In genomic region chr9:89902813-89903212, GRCm38 (mm10) we compare ENCODE assay signal across 26 mouse cellular contexts. TPM values are rescaled to one million over a fixed set of nuclear protein-coding genes. Genes with fewer than 3 reads are reported as not detected.
DNase-seq lines count a peak whose midpoint lies in the region; ATAC-seq and TF ChIP-seq lines count a peak whose summit lies in the region.
"Had no signal": no experiment of that assay in that cellular context is flagged by ENCODE, and none has a peak within 500 bp of the region (broad histone marks: within the 10 kb centered on the region; RNA-seq: fewer than 3 reads in every experiment).

No protein-coding gene starts in this region.

- peak; percentile 23 for DNase-seq in hindbrain, embryonic 14.5 days (ENCODE audit: low spot score)
- DNase-seq in lung, adult 2 months, result no peak
- DNase-seq in brain, embryonic 14.5 days (ENCODE audit: low read depth), result peak; percentile 42
- DNase-seq in stomach, postnatal 0 days (ENCODE audit: low spot score), result peak; percentile 40
- no peak for DNase-seq in adrenal gland, postnatal 25 days
- DNase-seq: adrenal gland, postnatal 10 days; cerebellum, adult 8-10 months; cerebellum, postnatal 36 days; embryo, embryonic 11 days; gastrocnemius, postnatal 36 days; heart, postnatal 36 days; kidney, adult 18-20 months; liver, postnatal 0 days; thymus, postnatal 25 days had no signal

- no peak overlapping the region for H3K27ac ChIP-seq in hindbrain, embryonic 14.5 days
- H3K27ac ChIP-seq in hindbrain, embryonic 12.5 days, result no peak overlapping the region
- H3K27ac ChIP-seq in lung, embryonic 16.5 days (ENCODE audit: low read length), result no peak overlapping the region
- no peak overlapping the region for H3K27ac ChIP-seq in stomach, postnatal 0 days (replicated peaks)
- H3K27ac ChIP-seq: embryonic facial prominence, embryonic 15.5 days; kidney, postnatal 0 days; limb, embryonic 10.5 days; macrophage had no signal

- H3K4me1 ChIP-seq in hindbrain, embryonic 14.5 days (replicated peaks; ENCODE audit: control insufficient read depth, insufficient read depth, low read length), result no peaks in the 10 kb centered on the region
- no peaks in the 10 kb centered on the region for H3K4me1 ChIP-seq in hindbrain, embryonic 12.5 days
- H3K4me1 ChIP-seq in lung, embryonic 16.5 days (replicated peaks; ENCODE audit: control insufficient read depth, insufficient read depth, low read length), result no peaks in the 10 kb centered on the region
- no peaks in the 10 kb centered on the region for H3K4me1 ChIP-seq in lung, adult 2 months (ENCODE audit: control insufficient read depth, insufficient read depth, low read length)
- no peaks in the 10 kb centered on the region for H3K4me1 ChIP-seq in stomach, postnatal 0 days (replicated peaks; ENCODE audit: control insufficient read depth, insufficient read depth)
- H3K4me1 ChIP-seq: embryonic facial prominence, embryonic 15.5 days; limb, embryonic 10.5 days had no signal

- no peak for TF ChIP-seq POLR2A in lung, adult 2 months (IDR thresholded peaks at IDR 0.05; ENCODE audit: borderline replicate concordance, extremely low read depth, low read depth, low read length)
- TF ChIP-seq POLR2A in brain, embryonic 14.5 days (IDR thresholded peaks at IDR 0.05; ENCODE audit: borderline replicate concordance, extremely low read depth, insufficient read depth, insufficient read length, poor library complexity, severe bottlenecking), result no peak

- no peak for ATAC-seq in hindbrain, embryonic 14.5 days (ENCODE audit: low FRiP score)
- no peak for ATAC-seq in hindbrain, embryonic 12.5 days (ENCODE audit: low FRiP score)
- ATAC-seq in lung, embryonic 16.5 days (ENCODE audit: low read depth), result peak; percentile 38; the same call in 1 of the 2 replicates
- ATAC-seq in stomach, postnatal 0 days (ENCODE audit: low FRiP score, low TSS enrichment), result peak; percentile 76
- ATAC-seq: activated CD4-positive, CD25-positive, alpha-beta regulatory T cell, adult 4 months; hindbrain, embryonic 16.5 days; liver, postnatal 0 days; midbrain, embryonic 16.5 days had no signal

- H3K4me3 ChIP-seq in hindbrain, embryonic 14.5 days (replicated peaks; ENCODE audit: low read length), result no peak overlapping the region
- H3K4me3 ChIP-seq in hindbrain, embryonic 12.5 days, result no peak overlapping the region
- no peak overlapping the region for H3K4me3 ChIP-seq in lung, embryonic 16.5 days (ENCODE audit: low read length)
- no peak overlapping the region for H3K4me3 ChIP-seq in lung, adult 2 months (replicated peaks; ENCODE audit: extremely low read depth, low read depth, low read length)
- H3K4me3 ChIP-seq in stomach, postnatal 0 days (ENCODE audit: low read depth, low read length), result no peak overlapping the region
- H3K4me3 ChIP-seq: embryonic facial prominence, embryonic 15.5 days; limb, embryonic 10.5 days had no signal

- no peak overlapping the region for H3K4me2 ChIP-seq in hindbrain, embryonic 14.5 days (replicated peaks)
- no peak overlapping the region for H3K4me2 ChIP-seq in hindbrain, embryonic 12.5 days (replicated peaks)
- H3K4me2 ChIP-seq in lung, embryonic 16.5 days (ENCODE audit: low read depth, low read length), result no peak overlapping the region
- no peak overlapping the region for H3K4me2 ChIP-seq in stomach, postnatal 0 days (replicated peaks; ENCODE audit: low read depth)
- H3K4me2 ChIP-seq: embryonic facial prominence, embryonic 15.5 days; liver, embryonic 11.5 days had no signal

- no peak for TF ChIP-seq EP300 in stomach, postnatal 0 days (optimal IDR thresholded peaks at IDR 0.05)

- peaks cover 32% of the 10 kb centered on the region for H3K27me3 ChIP-seq in hindbrain, embryonic 14.5 days (ENCODE audit: control insufficient read depth, insufficient read depth, low read length)
- peaks cover 37% of the 10 kb centered on the region for H3K27me3 ChIP-seq in hindbrain, embryonic 12.5 days
- peaks cover 12% of the 10 kb centered on the region for H3K27me3 ChIP-seq in lung, embryonic 16.5 days (ENCODE audit: control insufficient read depth, insufficient read depth, low read depth, low read length)
- H3K27me3 ChIP-seq in stomach, postnatal 0 days (ENCODE audit: control insufficient read depth, insufficient read depth, low read length), result no peaks in the 10 kb centered on the region

- WGBS in hindbrain, embryonic 14.5 days, result 84% methylated on average over 2 of the region's 2 CpGs
- WGBS in hindbrain, embryonic 12.5 days, result 70% methylated on average over 2 of the region's 2 CpGs
- WGBS in lung, embryonic 16.5 days, result 23% methylated on average over 2 of the region's 2 CpGs
- 29% methylated on average over 2 of the region's 2 CpGs for WGBS in lung, adult 2 months
- 41% methylated on average over 2 of the region's 2 CpGs for WGBS in stomach, postnatal 0 days

- no peaks in the 10 kb centered on the region for H3K36me3 ChIP-seq in hindbrain, embryonic 14.5 days (replicated peaks; ENCODE audit: control insufficient read depth, insufficient read depth)
- no peaks in the 10 kb centered on the region for H3K36me3 ChIP-seq in hindbrain, embryonic 12.5 days
- no peaks in the 10 kb centered on the region for H3K36me3 ChIP-seq in lung, embryonic 16.5 days (ENCODE audit: control insufficient read depth, insufficient read depth, low read length)
- H3K36me3 ChIP-seq in stomach, postnatal 0 days (ENCODE audit: control insufficient read depth, insufficient read depth, low read length), result no peaks in the 10 kb centered on the region
- H3K36me3 ChIP-seq: embryonic facial prominence, embryonic 15.5 days; limb, embryonic 10.5 days had no signal

- no peak overlapping the region for H3K9ac ChIP-seq in hindbrain, embryonic 14.5 days
- H3K9ac ChIP-seq in hindbrain, embryonic 12.5 days, result no peak overlapping the region
- H3K9ac ChIP-seq in lung, embryonic 16.5 days (ENCODE audit: low read length), result no peak overlapping the region
- H3K9ac ChIP-seq in stomach, postnatal 0 days (ENCODE audit: low read length), result no peak overlapping the region
- H3K9ac ChIP-seq: embryonic facial prominence, embryonic 15.5 days; liver, postnatal 0 days had no signal

- no peak for TF ChIP-seq CTCF in lung, adult 2 months (IDR thresholded peaks at IDR 0.05; ENCODE audit: insufficient read depth, low read length)
- no peak for TF ChIP-seq CTCF in brain, embryonic 14.5 days (IDR thresholded peaks at IDR 0.05; ENCODE audit: borderline replicate concordance, extremely low read depth, insufficient read depth, insufficient read length)
- no peak for TF ChIP-seq CTCF in stomach, postnatal 0 days (IDR thresholded peaks at IDR 0.05; ENCODE audit: low read depth)

- H3K9me3 ChIP-seq in hindbrain, embryonic 14.5 days (ENCODE audit: control insufficient read depth, low read length), result no peaks in the 10 kb centered on the region
- H3K9me3 ChIP-seq in hindbrain, embryonic 12.5 days (replicated peaks), result no peaks in the 10 kb centered on the region
- H3K9me3 ChIP-seq in lung, embryonic 16.5 days (ENCODE audit: control insufficient read depth, low read length), result no peaks in the 10 kb centered on the region
- H3K9me3 ChIP-seq in stomach, postnatal 0 days (ENCODE audit: control insufficient read depth, low read length), result no peaks in the 10 kb centered on the region
- H3K9me3 ChIP-seq: embryonic facial prominence, embryonic 15.5 days; limb, embryonic 10.5 days had no signal

RNA-seq across cellular contexts. Expression of gene Rasgrf1, which starts 6.9 kb away (rescaled TPM):
- 9.7 and 10.1 TPM in 2 replicates for polyA plus RNA-seq in hindbrain, embryonic 14.5 days (2014; fragmentation: Nextera tagmentation; extraction: Ambion mirVana)
- polyA plus RNA-seq in hindbrain, embryonic 12.5 days (2016; fragmentation: Nextera tagmentation; extraction: Ambion mirVana), result 0.84 and 0.90 TPM in 2 replicates
- polyA plus RNA-seq in lung, embryonic 16.5 days (2015; fragmentation: Nextera tagmentation; extraction: Ambion mirVana), result 0.79 and 1.5 TPM in 2 replicates
- 0.71 and 0.90 TPM in 2 replicates for polyA plus RNA-seq in lung, adult 2 months (2012; rRNA removed)
- 4.3 and 6.0 TPM in 2 replicates for polyA plus RNA-seq in brain, embryonic 14.5 days (2012; rRNA removed)
- 0.13 and 0.22 TPM in 2 replicates for polyA plus RNA-seq in stomach, postnatal 0 days (2015; fragmentation: Nextera tagmentation; extraction: Ambion mirVana)
- 14.8 and 15.4 TPM in 2 replicates for total RNA-seq in adrenal gland, postnatal 25 days (2021)
- total RNA-seq: gastrocnemius, postnatal 36 days; heart, postnatal 36 days; MEL had no signal
- polyA plus RNA-seq: activated CD4-positive, CD25-positive, alpha-beta regulatory T cell, adult 4 months; C2C12; liver, embryonic 11.5 days; macrophage had no signal

Comparison
In these comparisons a context has a peak if more than half of its experiments do, and no peak if none do; other contexts are left out.
1. ATAC-seq: peak in lung, embryonic 16.5 days (single experiment) and stomach, postnatal 0 days (single experiment); none in hindbrain, embryonic 14.5 days (single experiment) and hindbrain, embryonic 12.5 days (single experiment).
2. DNase-seq: peak in hindbrain, embryonic 14.5 days (single experiment), brain, embryonic 14.5 days (single experiment) and stomach, postnatal 0 days (single experiment); none in lung, adult 2 months (single experiment) and adrenal gland, postnatal 25 days (single experiment).